Mouse (Mus musculus): ENCODE measurements around the gene Hoxa3. TPM values are rescaled to one million over a fixed set of nuclear protein-coding genes. Genes with fewer than 3 reads are reported as not detected.

Gene Hoxa3
- polyA plus RNA-seq, 1 experiment, result 12.8 TPM

- DNase-seq, result no peak
- Histone ChIP-seq H3K4me3 (replicated peaks; ENCODE audit: extremely low read depth, low read depth, low read length) (no peak overlapping the region), H3K4me1 (ENCODE audit: control insufficient read depth, insufficient read depth, low read length) (no peaks in the 10 kb centered on the region)
- no peak for TF ChIP-seq CTCF (IDR thresholded peaks at IDR 0.05; ENCODE audit: insufficient read depth, low read length)
- TF ChIP-seq POLR2A (IDR thresholded peaks at IDR 0.05; ENCODE audit: borderline replicate concordance, extremely low read depth, low read depth, low read length), result no peak
- WGBS, result 76% methylated on average over 10 of the region's 10 CpGs
Observed at GRCm38 (mm10) chr6:52138576-52138975, 74.6 kb downstream of the Hoxa3 start.

GRCm38 (mm10) chr6:52137841-52138535 lies 75.1 kb downstream of the Hoxa3 start:
- Histone ChIP-seq H3K4me3 (replicated peaks; ENCODE audit: extremely low read depth, low read depth, low read length) (no peak overlapping the region), H3K4me1 (ENCODE audit: control insufficient read depth, insufficient read depth, low read length) (no peaks in the 10 kb centered on the region)
- TF ChIP-seq CTCF (IDR thresholded peaks at IDR 0.05; ENCODE audit: insufficient read depth, low read length), result no peak
- TF ChIP-seq POLR2A (IDR thresholded peaks at IDR 0.05; ENCODE audit: borderline replicate concordance, extremely low read depth, low read depth, low read length), result no peak
- no peak for DNase-seq
- WGBS, result 77% methylated on average over 9 of the region's 9 CpGs

GRCm38 (mm10) chr6:52123673-52124072 lies 89.5 kb downstream of the Hoxa3 start:
- WGBS, result 68% methylated on average over 4 of the region's 4 CpGs
- Histone ChIP-seq H3K4me1 (ENCODE audit: control insufficient read depth, insufficient read depth, low read length) (no peaks in the 10 kb centered on the region), H3K4me3 (replicated peaks; ENCODE audit: extremely low read depth, low read depth, low read length) (no peak overlapping the region)
- TF ChIP-seq CTCF (IDR thresholded peaks at IDR 0.05; ENCODE audit: insufficient read depth, low read length), result no peak
- no peak for TF ChIP-seq POLR2A (IDR thresholded peaks at IDR 0.05; ENCODE audit: borderline replicate concordance, extremely low read depth, low read depth, low read length)
- no peak for DNase-seq

GRCm38 (mm10) chr6:52121173-52121572 lies 92.0 kb downstream of the Hoxa3 start:
- WGBS, result 62% methylated on average over 3 of the region's 3 CpGs
- Histone ChIP-seq H3K4me3 (replicated peaks; ENCODE audit: extremely low read depth, low read depth, low read length) (no peak overlapping the region), H3K4me1 (ENCODE audit: control insufficient read depth, insufficient read depth, low read length) (no peaks in the 10 kb centered on the region)
- DNase-seq, result no peak
- TF ChIP-seq CTCF (IDR thresholded peaks at IDR 0.05; ENCODE audit: insufficient read depth, low read length) (no peak), POLR2A (IDR thresholded peaks at IDR 0.05; ENCODE audit: borderline replicate concordance, extremely low read depth, low read depth, low read length) (no peak)

Other genes with a start within 250 kb of the Hoxa3 start
- gene Skap2, start 200.8 kb downstream of the Hoxa3 start, polyA plus RNA-seq (2012; rRNA removed), result 13.7 and 25.4 TPM in 2 replicates
- 1.4 and 1.9 TPM in 2 replicates for gene Hoxa1, start 55.0 kb downstream of the Hoxa3 start, polyA plus RNA-seq (2012; rRNA removed)
- gene Hoxa2, start 48.5 kb downstream of the Hoxa3 start, polyA plus RNA-seq (2012; rRNA removed), result 4.2 and 4.7 TPM in 2 replicates
- 0.26 and 0.31 TPM in 2 replicates for gene 5730596B20Rik, start 35.8 kb downstream of the Hoxa3 start, polyA plus RNA-seq (2012; rRNA removed)
- 5.7 and 8.4 TPM in 2 replicates for gene Hoxa4, start 21.6 kb downstream of the Hoxa3 start, polyA plus RNA-seq (2012; rRNA removed)
- 29.1 and 46.9 TPM in 2 replicates for gene Hoxa5, start 8.7 kb downstream of the Hoxa3 start, polyA plus RNA-seq (2012; rRNA removed)
- gene Hoxa6, start 4.6 kb downstream of the Hoxa3 start, polyA plus RNA-seq (2012; rRNA removed), result 1.7 and 2.3 TPM in 2 replicates
- 0.37 and 0.39 TPM in 2 replicates for gene Gm28308, start within 50 bp of the Hoxa3 start, polyA plus RNA-seq (2012; rRNA removed)
- gene Hoxa7, start 8.5 kb upstream of the Hoxa3 start, polyA plus RNA-seq (2012; rRNA removed), result 6.6 and 8.3 TPM in 2 replicates
- 0.23 TPM in 1 of 2 replicates, not detected in the other for gene Hoxa9, start 17.8 kb upstream of the Hoxa3 start, polyA plus RNA-seq (2012; rRNA removed)
- 0.23 TPM in 1 of 2 replicates, not detected in the other for gene Hoxa10, start 27.5 kb upstream of the Hoxa3 start, polyA plus RNA-seq (2012; rRNA removed)
- gene Hoxa11, start 32.5 kb upstream of the Hoxa3 start, polyA plus RNA-seq (2012; rRNA removed), result not detected in 2 replicates
- gene Hoxa13, start 47.5 kb upstream of the Hoxa3 start, polyA plus RNA-seq (2012; rRNA removed), result 0.22 TPM in 1 of 2 replicates, not detected in the other
- 0.05 TPM in 1 of 2 replicates, not detected in the other for gene Evx1, start 100.2 kb upstream of the Hoxa3 start, polyA plus RNA-seq (2012; rRNA removed)

Measured in lung, adult 2 months (tissue).